Comparison of ENCODE assay signal across 32 mouse cellular contexts in the genomic region with DNA sequence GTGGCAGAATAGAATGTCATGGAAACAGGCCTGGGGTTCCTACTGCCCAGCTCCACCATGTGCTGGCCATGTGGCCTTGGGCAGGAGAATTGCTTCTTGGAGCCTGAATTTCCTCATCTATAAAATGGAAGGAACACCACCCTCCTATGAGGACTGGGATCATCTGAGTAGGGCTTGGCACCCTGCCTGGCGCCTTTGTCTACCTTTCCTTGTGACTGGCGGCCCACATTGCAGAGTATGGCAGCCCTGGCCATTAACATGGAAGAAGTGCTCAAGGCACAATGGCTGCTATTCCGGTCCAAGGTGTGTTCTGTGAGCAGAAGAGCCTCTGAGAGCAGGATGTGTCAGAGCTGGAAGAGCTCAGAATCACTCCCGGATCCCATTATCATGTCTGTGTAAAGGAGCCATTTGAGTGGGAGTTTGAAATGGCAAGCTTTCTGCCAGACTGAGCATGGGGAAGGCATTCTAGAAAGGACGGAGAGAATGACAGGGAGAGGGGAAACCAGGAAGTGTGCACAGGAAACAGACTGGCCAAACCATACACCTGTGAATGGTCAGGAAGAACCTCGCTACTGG.
DNase-seq lines count a peak whose midpoint lies in the region; ATAC-seq and TF ChIP-seq lines count a peak whose summit lies in the region.
"Had no signal": no experiment of that assay in that cellular context is flagged by ENCODE, and none has a peak within 500 bp of the region (broad histone marks: within the 10 kb centered on the region; RNA-seq: fewer than 3 reads in every experiment).

No protein-coding gene starts in this region.

- no peak overlapping the region for H3K27ac ChIP-seq in forebrain, embryonic 12.5 days
- no peak overlapping the region for H3K27ac ChIP-seq in forebrain, embryonic 11.5 days (ENCODE audit: low read depth, low read length)
- H3K27ac ChIP-seq in hindbrain, postnatal 0 days: no peak overlapping the region
- H3K27ac ChIP-seq in hindbrain, embryonic 10.5 days: no peak overlapping the region
- peak overlapping the region; percentile 2; the same call in 1 of the 2 replicates for H3K27ac ChIP-seq in midbrain, embryonic 13.5 days
- no peak overlapping the region for H3K27ac ChIP-seq in midbrain, embryonic 11.5 days (ENCODE audit: low read depth, low read length)
- H3K27ac ChIP-seq in midbrain, embryonic 14.5 days (replicated peaks; ENCODE audit: low read depth, low read length): 0 out of 2 replicates have a peak overlapping the region, but pooled peaks have one; percentile 15
- H3K27ac ChIP-seq: gastrocnemius, adult 2 months; kidney, embryonic 15.5 days; limb, embryonic 15.5 days; liver, embryonic 13.5 days; neural tube, embryonic 15.5 days had no signal

- no peaks in the 10 kb centered on the region for H3K9me3 ChIP-seq in forebrain, embryonic 12.5 days
- H3K9me3 ChIP-seq in forebrain, embryonic 11.5 days (ENCODE audit: control insufficient read depth, low read length): no peaks in the 10 kb centered on the region
- no peaks in the 10 kb centered on the region for H3K9me3 ChIP-seq in hindbrain, postnatal 0 days (ENCODE audit: low read length)
- no peaks in the 10 kb centered on the region for H3K9me3 ChIP-seq in hindbrain, embryonic 10.5 days
- no peaks in the 10 kb centered on the region for H3K9me3 ChIP-seq in midbrain, embryonic 13.5 days
- no peaks in the 10 kb centered on the region for H3K9me3 ChIP-seq in midbrain, embryonic 11.5 days (ENCODE audit: control insufficient read depth, low read length)
- no peaks in the 10 kb centered on the region for H3K9me3 ChIP-seq in midbrain, embryonic 14.5 days (ENCODE audit: control insufficient read depth, low read length)
- H3K9me3 ChIP-seq: G1E; heart, embryonic 12.5 days; kidney, embryonic 15.5 days; limb, embryonic 15.5 days; liver, embryonic 13.5 days; megakaryocyte, embryonic 14.5 days; neural tube, embryonic 15.5 days had no signal

- no peaks in the 10 kb centered on the region for H3K27me3 ChIP-seq in forebrain, embryonic 12.5 days
- no peaks in the 10 kb centered on the region for H3K27me3 ChIP-seq in forebrain, embryonic 11.5 days (ENCODE audit: control insufficient read depth, insufficient read depth, low read length)
- H3K27me3 ChIP-seq in hindbrain, postnatal 0 days (ENCODE audit: insufficient read depth, low read length): no peaks in the 10 kb centered on the region
- H3K27me3 ChIP-seq in hindbrain, embryonic 10.5 days (ENCODE audit: insufficient read depth, poor library complexity, severe bottlenecking): no peaks in the 10 kb centered on the region
- H3K27me3 ChIP-seq in midbrain, embryonic 13.5 days: no peaks in the 10 kb centered on the region
- no peaks in the 10 kb centered on the region for H3K27me3 ChIP-seq in midbrain, embryonic 11.5 days (ENCODE audit: control insufficient read depth, insufficient read depth, low read length)
- H3K27me3 ChIP-seq in midbrain, embryonic 14.5 days (ENCODE audit: control insufficient read depth, insufficient read depth, low read length): no peaks in the 10 kb centered on the region
- H3K27me3 ChIP-seq: heart, embryonic 12.5 days; kidney, embryonic 15.5 days; limb, embryonic 15.5 days; liver, embryonic 13.5 days; neural tube, embryonic 15.5 days had no signal

- H3K36me3 ChIP-seq in forebrain, embryonic 12.5 days (replicated peaks): no peaks in the 10 kb centered on the region
- H3K36me3 ChIP-seq in forebrain, embryonic 11.5 days (ENCODE audit: control insufficient read depth, insufficient read depth, low read length): no peaks in the 10 kb centered on the region
- H3K36me3 ChIP-seq in hindbrain, postnatal 0 days (ENCODE audit: insufficient read depth, low read length): no peaks in the 10 kb centered on the region
- H3K36me3 ChIP-seq in hindbrain, embryonic 10.5 days: no peaks in the 10 kb centered on the region
- no peaks in the 10 kb centered on the region for H3K36me3 ChIP-seq in midbrain, embryonic 13.5 days
- no peaks in the 10 kb centered on the region for H3K36me3 ChIP-seq in midbrain, embryonic 11.5 days (ENCODE audit: control insufficient read depth, insufficient read depth, low read length)
- H3K36me3 ChIP-seq in midbrain, embryonic 14.5 days (ENCODE audit: control insufficient read depth, insufficient read depth, low read length): no peaks in the 10 kb centered on the region
- H3K36me3 ChIP-seq: G1E; heart, embryonic 12.5 days; kidney, embryonic 15.5 days; liver, embryonic 13.5 days; neural tube, embryonic 15.5 days had no signal

- peaks cover 19% of the 10 kb centered on the region for H3K4me1 ChIP-seq in forebrain, embryonic 12.5 days
- no peaks in the 10 kb centered on the region; the same call in 1 of the 2 replicates for H3K4me1 ChIP-seq in forebrain, embryonic 11.5 days (replicated peaks; ENCODE audit: control insufficient read depth, insufficient read depth, low read length)
- no peaks in the 10 kb centered on the region for H3K4me1 ChIP-seq in hindbrain, postnatal 0 days (ENCODE audit: insufficient read depth, low read length)
- peaks cover 16% of the 10 kb centered on the region; the same call in 1 of the 2 replicates for H3K4me1 ChIP-seq in hindbrain, embryonic 10.5 days (replicated peaks)
- H3K4me1 ChIP-seq in midbrain, embryonic 13.5 days (replicated peaks): peaks cover 23% of the 10 kb centered on the region
- no peaks in the 10 kb centered on the region for H3K4me1 ChIP-seq in midbrain, embryonic 11.5 days (ENCODE audit: control insufficient read depth, insufficient read depth, low read length)
- no peaks in the 10 kb centered on the region for H3K4me1 ChIP-seq in midbrain, embryonic 14.5 days (ENCODE audit: control insufficient read depth, insufficient read depth, low read length)
- H3K4me1 ChIP-seq: megakaryocyte, embryonic 14.5 days had no signal

- WGBS in forebrain, embryonic 12.5 days: 86% methylated on average over 6 of the region's 6 CpGs
- WGBS in forebrain, embryonic 11.5 days: 92% methylated on average over 6 of the region's 6 CpGs
- 77% methylated on average over 6 of the region's 6 CpGs for WGBS in hindbrain, postnatal 0 days
- WGBS in hindbrain, embryonic 10.5 days: 90% methylated on average over 6 of the region's 6 CpGs
- 84% methylated on average over 6 of the region's 6 CpGs for WGBS in midbrain, embryonic 13.5 days
- 93% methylated on average over 6 of the region's 6 CpGs for WGBS in midbrain, embryonic 11.5 days
- 83% methylated on average over 6 of the region's 6 CpGs for WGBS in midbrain, embryonic 14.5 days

- H3K4me2 ChIP-seq in forebrain, embryonic 12.5 days: no peak overlapping the region
- no peak overlapping the region for H3K4me2 ChIP-seq in forebrain, embryonic 11.5 days (ENCODE audit: low read depth, low read length, severe bottlenecking)
- H3K4me2 ChIP-seq in hindbrain, postnatal 0 days (ENCODE audit: low read depth, low read length): no peak overlapping the region
- no peak overlapping the region for H3K4me2 ChIP-seq in midbrain, embryonic 13.5 days (replicated peaks)
- H3K4me2 ChIP-seq in midbrain, embryonic 11.5 days: no peak overlapping the region
- no peak overlapping the region for H3K4me2 ChIP-seq in midbrain, embryonic 14.5 days (ENCODE audit: low read length)
- H3K4me2 ChIP-seq: heart, embryonic 12.5 days; kidney, embryonic 15.5 days; limb, embryonic 15.5 days; liver, embryonic 13.5 days; neural tube, embryonic 15.5 days had no signal

- no peak for TF ChIP-seq CTCF in hindbrain, postnatal 0 days (IDR thresholded peaks at IDR 0.05; ENCODE audit: low read depth)

- peak; percentile 18; the same call in 1 of the 2 replicates for ATAC-seq in forebrain, embryonic 12.5 days (ENCODE audit: low FRiP score)
- no peak for ATAC-seq in forebrain, embryonic 11.5 days (replicated peaks; ENCODE audit: low FRiP score)
- ATAC-seq in hindbrain, postnatal 0 days: 0 out of 2 replicates have a peak, but pooled peaks have one; percentile 18
- ATAC-seq in midbrain, embryonic 13.5 days: no peak
- no peak for ATAC-seq in midbrain, embryonic 11.5 days (ENCODE audit: low FRiP score)
- ATAC-seq in midbrain, embryonic 14.5 days (ENCODE audit: low FRiP score, low TSS enrichment): no peak
- ATAC-seq: lung, postnatal 0 days had no signal

- no peak overlapping the region for H3K9ac ChIP-seq in forebrain, embryonic 12.5 days
- no peak overlapping the region for H3K9ac ChIP-seq in forebrain, embryonic 11.5 days (ENCODE audit: low read length)
- H3K9ac ChIP-seq in hindbrain, postnatal 0 days (replicated peaks; ENCODE audit: low read length): no peak overlapping the region
- 0 out of 2 replicates have a peak overlapping the region, but pooled peaks have one; percentile 19 for H3K9ac ChIP-seq in midbrain, embryonic 13.5 days (replicated peaks)
- no peak overlapping the region for H3K9ac ChIP-seq in midbrain, embryonic 11.5 days (ENCODE audit: low read length)
- no peak overlapping the region for H3K9ac ChIP-seq in midbrain, embryonic 14.5 days (replicated peaks; ENCODE audit: low read length)
- H3K9ac ChIP-seq: heart, embryonic 12.5 days; kidney, embryonic 15.5 days; limb, embryonic 15.5 days; liver, embryonic 13.5 days; neural tube, embryonic 15.5 days had no signal

- no peak overlapping the region for H3K4me3 ChIP-seq in forebrain, embryonic 12.5 days (replicated peaks)
- H3K4me3 ChIP-seq in forebrain, embryonic 11.5 days (ENCODE audit: low read depth, low read length): no peak overlapping the region
- H3K4me3 ChIP-seq in hindbrain, postnatal 0 days (ENCODE audit: low read length): no peak overlapping the region
- no peak overlapping the region for H3K4me3 ChIP-seq in hindbrain, embryonic 10.5 days
- H3K4me3 ChIP-seq in midbrain, embryonic 13.5 days (replicated peaks): no peak overlapping the region
- no peak overlapping the region for H3K4me3 ChIP-seq in midbrain, embryonic 11.5 days (ENCODE audit: low read depth, low read length)
- no peak overlapping the region for H3K4me3 ChIP-seq in midbrain, embryonic 14.5 days (replicated peaks; ENCODE audit: low read depth, low read length)
- H3K4me3 ChIP-seq: erythroblast, embryonic 14.5 days; gastrocnemius, adult 2 months; heart, embryonic 12.5 days; kidney, embryonic 15.5 days; limb, embryonic 15.5 days; liver, embryonic 13.5 days; megakaryocyte, embryonic 14.5 days; neural tube, embryonic 15.5 days had no signal

- DNase-seq in forebrain, embryonic 11.5 days (ENCODE audit: low spot score): no peak
- DNase-seq in hindbrain, postnatal 0 days (ENCODE audit: low spot score): no peak
- no peak for DNase-seq in hindbrain, embryonic 10.5 days (ENCODE audit: low spot score)
- no peak for DNase-seq in midbrain, embryonic 11.5 days (ENCODE audit: low spot score, missing footprints)
- DNase-seq in midbrain, embryonic 14.5 days: no peak
- no peak for DNase-seq in urinary bladder, postnatal 4 days (ENCODE audit: low spot score in 2 of 2)
- DNase-seq: adrenal gland, postnatal 14 days; cerebellum, adult 2 months; cerebellum, postnatal 14 days; gastrocnemius, adult 2 months; gastrocnemius, postnatal 36 days; heart, adult 18-20 months; heart, postnatal 4 days; kidney, adult 18-20 months; kidney, postnatal 25 days; liver, embryonic 13.5 days; lung, adult 18-20 months; lung, postnatal 4 days; retina, postnatal 1 day; right cerebral cortex, postnatal 25 days; thymus, adult 18-20 months; thymus, postnatal 25 days had no signal

Comparison
In these comparisons a context has a peak if more than half of its experiments do, and no peak if none do; other contexts are left out.
1. ATAC-seq: peak in forebrain, embryonic 12.5 days (single experiment) and hindbrain, postnatal 0 days (single experiment); none in forebrain, embryonic 11.5 days (single experiment), midbrain, embryonic 13.5 days (single experiment), midbrain, embryonic 11.5 days (single experiment) and midbrain, embryonic 14.5 days (single experiment).
2. H3K27ac ChIP-seq: peak in midbrain, embryonic 13.5 days (single experiment) and midbrain, embryonic 14.5 days (single experiment); none in forebrain, embryonic 12.5 days (single experiment), forebrain, embryonic 11.5 days (single experiment), hindbrain, postnatal 0 days (single experiment), hindbrain, embryonic 10.5 days (single experiment) and midbrain, embryonic 11.5 days (single experiment).